Mouse (Mus musculus): Measurements from ENCODE around the gene Rab7b. TPM values are rescaled to one million over a fixed set of nuclear protein-coding genes. Genes with fewer than 3 reads are reported as not detected.

The Rab7b gene
- total RNA-seq, 2 experiments from 2014 or later, result 4.3 to 6.1 TPM

DNA sequence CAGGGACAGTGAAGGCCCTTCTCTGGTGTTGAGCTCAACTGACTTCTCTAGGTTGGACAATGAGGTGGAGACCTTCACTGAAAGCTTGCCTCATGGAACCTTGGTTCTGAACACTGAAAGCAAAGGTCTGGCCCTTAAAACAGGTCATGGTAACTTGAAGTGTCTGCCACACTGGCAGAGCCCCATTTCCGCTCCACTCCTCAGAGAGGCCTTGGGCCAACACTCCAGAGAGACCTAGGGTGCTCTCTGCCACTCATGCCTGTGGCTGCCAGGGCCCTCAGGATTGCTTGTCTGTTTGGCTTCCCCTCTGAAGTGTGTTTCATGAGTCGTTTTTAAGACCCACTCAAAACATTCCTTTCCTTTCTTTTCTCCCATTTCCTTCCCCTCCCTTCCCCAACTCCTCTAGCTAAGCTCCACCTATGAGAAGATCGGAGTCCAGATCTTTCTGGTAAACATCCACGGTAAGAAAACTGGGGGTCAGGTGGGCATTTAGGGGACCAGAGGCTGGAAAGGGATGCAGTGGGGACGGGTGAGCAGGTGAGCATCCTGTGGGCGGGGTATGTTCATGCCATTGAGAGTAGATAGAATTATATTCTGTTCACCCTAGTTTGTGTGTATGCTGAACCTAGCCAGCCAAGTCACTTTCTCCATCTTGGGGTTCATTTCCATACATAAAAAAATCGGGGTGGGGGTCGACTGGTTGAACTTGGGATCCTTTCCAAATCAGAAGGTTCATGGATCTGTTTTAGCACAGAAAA is 76.3 kb downstream of the Rab7b start:
- DNase-seq (ENCODE audit: low spot score in 2 of 2), result no peak

Other genes starting within 250 kb of the Rab7b start
- gene Srgap2, start 161.3 kb upstream of the Rab7b start, total RNA-seq (2021), result 10 to 100 TPM; 22.6 to 22.9 TPM
- 1 to 10 TPM in 1 of 2 experiments, under 1 TPM in 1; 0.83 to 1.1 TPM for gene Fam72a, start 160.8 kb upstream of the Rab7b start, total RNA-seq (2021)
- not detected for gene Avpr1b, start 89.5 kb upstream of the Rab7b start, total RNA-seq (2021)
- gene Ctse, start 50.4 kb upstream of the Rab7b start, total RNA-seq (2021), result under 1 TPM; 0.46 to 0.90 TPM
- not detected for gene Slc26a9, start 55.3 kb downstream of the Rab7b start, total RNA-seq (2021)
- gene Pm20d1, start 108.7 kb downstream of the Rab7b start, total RNA-seq (2021), result 10 to 100 TPM; 12.9 to 18.0 TPM
- 10 to 100 TPM; 29.4 to 41.6 TPM for gene Slc41a1, start 138.8 kb downstream of the Rab7b start, total RNA-seq (2021)
- gene Rab29, start 178.5 kb downstream of the Rab7b start, total RNA-seq (2021), result 10 to 100 TPM; 14.2 to 14.5 TPM
- gene Nucks1, start 221.8 kb downstream of the Rab7b start, total RNA-seq (2021), result 100 to 1,000 TPM; 107 to 130 TPM

All from adrenal gland, adult 18-20 months (tissue).